Mouse (Mus musculus) left cerebral cortex, postnatal 4 days (tissue): ENCODE results near the gene Rpl39. TPM values are rescaled to one million over a fixed set of nuclear protein-coding genes. Genes with fewer than 3 reads are reported as not detected.
A peak's percentile ranks its signal among the peaks of the same experiment; 100 is the strongest.

Experiments used
- DNase-seq: peaks from one replicate; pipeline ENCODE4 v3.0.0-alpha.2; 2022
- intact Hi-C: fragments of 180-260 bp; cut with DNase I; formaldehyde crosslinking; loops from one replicate; pipeline ENCODE4 v1.15.1; 2025
- total RNA-seq, 2 experiments: library from RNA; stranded (reverse); gene quantifications; 2 replicates each; pipeline ENCODE4 v1.2.3; 2021

Rpl39 gene
- total RNA-seq, 2 experiments from 2014 or later: 500 to 550 TPM

DNA sequence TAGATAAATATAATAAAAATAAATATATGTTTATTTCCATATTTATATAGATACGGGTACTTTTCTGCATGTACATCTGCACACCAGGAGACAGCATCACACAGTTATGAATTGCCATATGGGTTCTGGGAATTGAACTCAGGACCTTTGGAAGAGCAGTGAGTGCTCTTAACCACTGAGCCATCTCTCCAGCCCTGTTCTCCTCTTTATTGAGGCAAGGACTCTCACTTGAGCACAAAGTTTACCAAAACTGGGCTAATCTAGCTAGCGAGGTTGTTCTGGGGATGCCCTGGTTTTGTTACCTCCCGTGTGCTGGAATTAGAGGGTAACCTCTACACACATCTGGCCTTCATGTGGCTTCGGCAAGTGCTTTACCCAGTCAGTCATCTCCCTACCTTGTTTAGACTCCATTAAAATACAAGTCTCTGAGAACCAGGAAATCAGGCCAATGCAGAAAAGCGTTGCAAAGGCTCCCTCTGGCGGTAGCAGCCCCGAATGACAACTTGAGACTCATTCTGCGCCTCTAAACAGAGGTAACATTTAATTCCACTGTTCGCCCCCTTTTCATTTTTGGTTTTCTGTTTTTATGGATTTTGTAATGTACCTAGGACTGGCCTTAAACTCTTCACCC is 10.8 kb downstream of the Rpl39 start:
- DNase-seq: peak; percentile 40
- intact Hi-C loops: no loop called here

DNA sequence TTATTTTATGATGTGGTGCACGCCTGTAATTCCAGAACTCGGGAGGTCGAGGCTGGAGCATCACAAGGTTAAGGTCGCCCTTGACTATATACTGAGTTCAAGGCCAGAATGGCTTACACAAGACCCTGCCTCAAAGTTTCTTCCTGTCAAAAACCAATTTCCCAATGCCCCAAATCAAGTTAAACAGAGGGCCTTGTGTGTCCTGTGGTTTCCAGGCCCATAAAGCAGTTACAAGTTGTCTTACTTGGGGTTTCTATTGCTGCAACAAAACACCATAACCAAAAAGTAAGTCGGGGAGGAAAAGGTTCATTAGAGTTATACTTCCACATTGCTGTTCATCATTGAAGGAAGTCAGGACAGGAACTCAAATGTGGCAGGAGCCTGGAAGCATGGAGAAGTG is 16.4 kb downstream of the Rpl39 start:
- no peak for DNase-seq
- intact Hi-C loops: no loop called here

DNA sequence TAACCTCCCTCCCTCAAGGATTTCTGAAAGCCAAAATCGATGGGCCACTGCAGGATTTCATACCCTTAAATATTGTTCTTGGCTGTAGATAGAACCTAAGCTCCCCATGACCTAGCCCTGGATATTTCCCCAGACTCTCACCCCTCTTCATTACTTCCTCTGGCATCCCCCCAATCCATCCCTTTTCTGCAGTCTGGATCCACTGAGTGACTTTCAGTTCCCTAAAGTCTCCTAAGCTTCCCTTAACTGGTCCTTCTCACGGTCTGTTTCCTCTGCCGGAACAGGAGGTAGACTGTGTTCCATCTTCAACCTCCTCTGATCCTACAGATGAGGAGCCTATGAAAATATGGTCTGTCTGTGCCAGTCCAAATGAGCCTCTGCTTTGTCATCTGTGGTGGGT is 17.9 kb downstream of the Rpl39 start:
- no peak for DNase-seq

DNA sequence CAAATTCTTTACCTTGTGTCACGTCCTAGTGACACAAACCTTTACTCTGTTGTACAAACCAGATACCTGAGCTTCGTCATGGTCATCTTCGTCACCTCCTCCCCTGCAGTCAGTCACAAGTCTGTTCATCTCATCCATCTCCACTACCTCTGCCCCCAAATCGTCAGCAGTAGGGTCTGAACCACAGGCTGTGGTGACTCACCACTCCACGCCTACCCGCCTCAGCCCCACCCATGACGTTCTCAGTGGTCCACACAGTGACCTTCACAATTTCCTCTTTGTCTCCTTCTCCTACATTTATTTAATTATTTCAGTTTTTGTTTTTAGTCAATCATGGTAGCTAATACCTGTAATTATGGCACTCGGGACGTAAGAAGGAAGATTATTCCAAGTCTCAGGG is 21.3 kb downstream of the Rpl39 start:
- DNase-seq: no peak
- intact Hi-C loops: no loop called here

More for the DNA sequence above, 17.9 kb downstream of the Rpl39 start:
- intact Hi-C loops: no loop called here

DNA sequence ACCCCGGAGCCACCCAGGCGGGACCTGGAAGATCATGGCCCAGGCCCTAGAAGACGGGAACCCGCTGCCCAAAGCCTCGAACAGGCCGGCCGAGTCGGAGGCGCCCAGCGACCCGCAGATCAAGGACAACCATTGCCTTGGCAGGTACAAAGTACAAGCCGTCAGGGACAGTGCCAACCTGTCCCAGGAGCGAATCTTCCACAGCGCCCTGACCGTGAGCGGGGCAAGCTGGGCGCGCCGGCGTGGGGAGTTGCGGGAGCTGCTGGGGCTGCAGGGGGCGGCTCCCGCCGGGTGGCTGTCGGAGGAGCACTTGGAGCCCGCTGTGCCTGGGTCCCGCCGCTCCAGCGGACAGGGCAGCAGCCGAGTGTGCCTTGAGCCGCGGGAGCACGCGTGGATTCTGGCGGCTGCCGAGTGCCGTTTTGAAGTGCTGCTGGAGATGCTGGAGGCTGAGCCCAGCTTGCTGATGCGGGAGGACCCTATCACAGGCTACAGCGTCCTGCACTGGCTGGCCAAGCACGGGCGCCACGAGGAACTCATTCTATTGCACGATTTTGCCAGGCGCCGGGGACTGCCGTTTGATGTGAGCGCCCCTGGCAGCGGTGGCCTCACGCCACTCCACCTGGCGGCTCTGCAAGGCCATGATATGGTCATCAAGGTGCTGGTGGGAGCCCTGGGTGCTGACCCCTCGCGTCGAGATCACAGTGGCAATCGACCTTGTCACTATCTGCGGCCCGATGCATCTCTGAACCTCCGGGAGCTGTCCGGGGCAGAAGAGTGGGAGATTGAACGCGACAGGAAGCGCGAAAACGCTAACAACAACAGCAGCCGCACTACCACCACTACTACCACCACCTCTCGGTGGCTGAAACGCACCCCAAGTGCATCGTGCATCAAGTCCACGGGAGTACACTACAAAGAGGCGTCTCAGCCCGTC is 36.0 kb downstream of the Rpl39 start:
- intact Hi-C loops: no loop called here

DNA sequence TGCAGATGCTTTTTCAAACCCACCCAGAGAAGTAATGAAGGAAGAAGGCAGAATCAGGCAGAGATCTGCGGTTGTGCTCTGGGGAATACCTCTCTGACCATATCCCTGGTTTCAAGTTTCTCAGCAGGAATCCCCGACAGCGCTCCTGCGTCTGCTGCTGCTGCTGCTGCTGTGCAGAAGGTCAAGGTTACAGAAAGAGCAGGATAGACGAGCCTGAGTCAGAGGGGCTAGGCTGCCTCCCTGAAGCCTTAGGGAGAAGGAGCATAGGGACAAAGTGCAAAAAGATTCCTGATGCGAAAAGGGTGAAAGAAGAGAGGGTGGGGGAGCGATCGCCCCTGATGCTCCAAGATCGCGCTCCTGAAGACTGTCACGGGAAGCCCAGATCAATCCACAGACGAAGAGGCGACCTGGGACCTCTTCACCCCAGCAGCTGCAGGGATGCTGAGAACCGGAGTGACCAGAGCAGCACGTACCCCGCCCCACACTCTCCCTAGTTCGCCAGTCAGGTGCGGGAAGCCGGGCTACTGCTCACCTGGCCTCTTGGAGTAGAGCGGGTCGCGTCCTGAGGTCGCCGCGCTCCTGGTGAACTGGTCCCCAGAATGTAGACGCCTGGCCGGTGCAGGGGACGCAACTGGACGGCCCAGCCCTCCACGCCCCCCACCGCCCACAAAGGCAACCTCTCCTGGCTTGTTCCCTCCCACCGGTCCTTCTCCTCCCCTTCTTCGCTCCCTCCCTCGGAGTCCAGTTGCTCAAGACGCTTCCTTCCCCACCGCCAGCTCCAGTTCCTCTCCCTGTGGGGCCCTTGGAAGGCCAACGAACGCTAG is 36.9 kb downstream of the Rpl39 start, which contains the start of gene Sowahd:
Sowahd (plus strand) TSS at position 780 of the 824 bp plus-strand sequence.
- no peak for DNase-seq
- intact Hi-C loops: no loop called here

More for the DNA sequence above, 36.0 kb downstream of the Rpl39 start:
- DNase-seq: no peak

DNA sequence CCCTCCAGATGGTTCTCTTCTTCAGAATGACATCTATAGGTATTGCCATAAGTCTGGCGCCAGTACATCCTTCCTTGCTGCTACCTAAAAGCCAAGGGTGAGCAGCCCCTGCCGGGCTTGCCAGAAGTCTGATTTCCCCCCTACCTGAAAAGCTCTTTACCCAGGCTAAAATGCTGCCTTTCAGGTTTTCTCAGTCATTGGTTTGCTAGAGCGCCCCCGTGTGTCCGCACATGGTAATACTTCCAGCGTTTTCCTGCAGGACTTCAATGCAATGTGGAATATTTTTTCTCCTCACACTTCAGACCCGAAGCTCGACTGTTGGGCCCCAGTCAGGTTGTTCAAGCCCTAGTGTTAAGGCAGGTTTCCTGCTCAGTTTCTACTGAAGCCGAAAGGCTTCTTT is 42.5 kb downstream of the Rpl39 start:
- intact Hi-C loops: no loop called here

More for the DNA sequence above, 42.5 kb downstream of the Rpl39 start:
- peak; percentile 60 for DNase-seq

Other genes with a start within 250 kb of the Rpl39 start
- 10 to 100 TPM; 57.2 to 60.3 TPM for gene Ube2a, start 211.5 kb downstream of the Rpl39 start, total RNA-seq
- gene C330007P06Rik, start 211.3 kb downstream of the Rpl39 start, total RNA-seq: 10 to 100 TPM; 25.6 to 26.5 TPM
- 10 to 100 TPM; 26.0 to 26.7 TPM for gene Nkrf, start 182.5 kb downstream of the Rpl39 start, total RNA-seq
- 10 to 100 TPM; 91.6 to 96.5 TPM for gene Sept6, start 93.6 kb downstream of the Rpl39 start, total RNA-seq
- gene Sowahd, start 36.6 kb downstream of the Rpl39 start, total RNA-seq: not detected
- 10 to 100 TPM; 23.2 to 27.6 TPM for gene Upf3b, start 24.9 kb upstream of the Rpl39 start, total RNA-seq
- gene Nkap, start 41.4 kb upstream of the Rpl39 start, total RNA-seq: 10 to 100 TPM; 19.8 to 25.8 TPM
- under 1 TPM in 1 of 2 experiments, not detected in 1; 0.20 TPM for gene Akap14, start 83.4 kb upstream of the Rpl39 start, total RNA-seq
- gene Ndufa1, start 105.8 kb upstream of the Rpl39 start, total RNA-seq: 100 to 1,000 TPM; 159 to 172 TPM
- 1 to 10 TPM; 8.8 to 9.0 TPM for gene Rnf113a1, start 105.8 kb upstream of the Rpl39 start, total RNA-seq
- not detected for gene Gm9, start 125.6 kb upstream of the Rpl39 start, total RNA-seq
- gene Rhox1, start 136.9 kb upstream of the Rpl39 start, total RNA-seq: not detected
- not detected for gene Rhox2a, start 159.6 kb upstream of the Rpl39 start, total RNA-seq
- gene Rhox3a, start 164.5 kb upstream of the Rpl39 start, total RNA-seq: not detected
- gene Rhox4a, start 179.9 kb upstream of the Rpl39 start, total RNA-seq: not detected